Mouse (Mus musculus) cortical plate, adult 2 months (tissue): Measurements from ENCODE around the gene Lamtor4.

Source experiments
- CTCF ChIP-seq: fragments of 200-500 bp; IDR thresholded peaks from 2 replicates; pipeline ENCODE4 v1.5.1; 2011; ENCODE audit warnings: mild to moderate bottlenecking, control low read depth, low read length; ENCODE audit not compliant: insufficient read depth; ENCODE audit errors: extremely low read depth
- POLR2A ChIP-seq: fragments of 200-500 bp; IDR thresholded peaks from 2 replicates; pipeline ENCODE4 v1.6.1; 2011; ENCODE audit warnings: mild to moderate bottlenecking, low read length, control low read depth; ENCODE audit not compliant: insufficient read depth; ENCODE audit errors: extremely low read depth

DNA sequence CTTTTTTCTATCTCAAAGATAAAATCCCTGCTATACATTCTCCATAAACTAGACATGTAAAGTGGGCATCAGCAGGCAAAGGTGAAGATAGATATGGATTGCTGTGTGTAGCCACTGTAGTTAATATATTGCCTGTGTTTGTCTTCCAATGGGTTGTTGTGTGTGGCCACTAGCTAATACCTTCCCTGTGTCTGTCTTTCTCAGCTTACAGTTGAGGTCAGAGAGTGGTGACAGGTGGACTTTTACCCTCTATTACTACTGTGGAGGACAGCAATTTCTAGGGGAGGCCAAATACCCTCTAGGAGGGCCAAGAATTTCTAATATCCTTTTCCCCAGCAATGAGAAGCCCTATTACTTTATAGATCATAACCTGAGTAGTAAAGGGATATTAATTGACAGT, 21.1 kb upstream of the Lamtor4 start:
- TF ChIP-seq POLR2A (no peak), CTCF (no peak)
